Mouse (Mus musculus) spleen, adult 2 months (tissue): Measurements from ENCODE around the gene Klhl8.

Experiments
- CTCF ChIP-seq: fragments of 200-500 bp; IDR thresholded peaks from 2 replicates; pipeline ENCODE4 v1.5.1; 2011; ENCODE audit warnings: mild to moderate bottlenecking, inconsistent platforms; ENCODE audit not compliant: insufficient read depth, insufficient read length, insufficient replicate concordance; ENCODE audit errors: extremely low read depth
- POLR2A ChIP-seq: fragments of 200-500 bp; IDR thresholded peaks from 2 replicates; pipeline ENCODE4 v1.6.1; 2011; ENCODE audit warnings: low read depth, low read length, inconsistent platforms

DNA sequence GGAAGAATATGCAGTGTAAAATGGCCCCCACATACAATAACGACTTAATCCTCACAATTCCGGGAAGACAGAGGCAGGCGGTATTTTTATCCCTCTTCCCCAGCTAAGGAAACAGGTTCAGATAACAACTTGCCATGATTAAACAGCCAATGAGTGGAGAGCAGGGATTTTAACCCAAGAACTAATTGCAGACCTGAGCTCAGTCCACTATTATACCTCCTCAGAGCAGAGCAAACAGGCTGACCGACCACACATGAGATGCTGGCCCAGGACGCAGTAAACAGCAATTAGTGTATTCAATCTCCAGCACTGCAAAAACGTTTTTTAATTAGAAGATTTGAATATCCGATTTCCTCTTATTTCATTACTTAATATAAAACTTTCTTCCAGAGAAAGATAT is 2.2 kb downstream of the Klhl8 start:
- TF ChIP-seq CTCF (no peak), POLR2A (no peak)
